Mouse (Mus musculus) ES-E14 (cell line): Measurements from ENCODE around the gene Slc25a20.
A peak's percentile ranks its signal among the peaks of the same experiment; 100 is the strongest.

Source experiments
- MAFK ChIP-seq: IDR thresholded peaks from 2 replicates; pipeline ENCODE4 v1.6.1; 2014; ENCODE audit warnings: mild to moderate bottlenecking, low read depth, low read length, inconsistent platforms; ENCODE audit not compliant: insufficient read depth
- ZC3H11A ChIP-seq: IDR thresholded peaks from 2 replicates; pipeline ENCODE4 v1.6.1; 2012; ENCODE audit warnings: low read depth, mild to moderate bottlenecking, inconsistent platforms, low read length, borderline replicate concordance
- ZNF384 ChIP-seq: IDR thresholded peaks from 2 replicates; pipeline ENCODE4 v1.6.1; 2012; ENCODE audit warnings: low read depth, low read length, inconsistent platforms

DNA sequence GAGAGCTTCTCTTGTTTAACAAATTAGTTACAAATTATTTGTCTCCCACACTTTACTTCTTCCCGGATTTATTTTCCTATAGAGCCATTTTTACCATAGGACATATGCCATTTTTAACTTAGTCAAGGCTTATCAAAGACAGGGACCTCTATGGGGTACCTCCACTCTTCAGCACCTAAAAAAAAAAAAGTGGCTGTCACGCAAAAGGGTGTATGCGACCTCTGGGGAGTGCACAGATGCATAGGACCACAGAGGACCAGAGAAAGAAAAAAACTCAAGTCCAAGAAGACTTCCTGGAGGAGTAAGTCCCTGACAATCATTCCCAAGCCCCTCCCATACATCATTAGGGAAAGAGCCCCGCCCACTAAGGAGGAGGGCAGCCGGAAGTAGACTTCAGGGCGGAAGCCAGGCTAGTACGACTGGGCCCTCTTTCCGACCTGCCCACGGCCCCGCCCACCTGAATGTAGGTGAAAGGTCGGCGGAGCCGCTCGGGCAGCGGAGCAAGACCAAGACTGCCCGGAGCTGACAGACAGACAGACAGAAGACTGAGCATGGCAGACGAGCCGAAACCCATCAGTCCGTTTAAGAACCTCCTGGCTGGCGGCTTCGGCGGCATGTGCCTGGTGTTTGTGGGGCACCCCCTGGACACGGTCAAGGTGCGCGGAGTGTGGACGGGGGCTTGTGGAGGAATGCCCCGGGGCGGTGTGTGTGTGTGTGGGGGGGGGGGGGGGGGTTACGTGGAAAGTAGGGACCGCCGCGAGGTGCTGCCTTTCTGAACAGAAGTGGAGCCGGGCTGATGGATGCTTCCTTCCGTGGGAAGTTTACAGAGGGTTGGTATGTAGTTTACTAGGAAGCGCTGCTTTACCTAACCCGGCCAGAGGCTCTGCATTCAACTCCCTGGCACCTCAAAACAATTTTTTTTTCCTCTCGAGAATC, at the start of gene Slc25a20:
- TF ChIP-seq MAFK = no peak
- no peak for TF ChIP-seq ZC3H11A
- TF ChIP-seq ZNF384 = peak; percentile 57; the same call in 1 of the 2 replicates
